Mouse (Mus musculus): ENCODE data around the gene Ankrd55. TPM values are rescaled to one million over a fixed set of nuclear protein-coding genes. Genes with fewer than 3 reads are reported as not detected.

Gene Ankrd55
- polyA plus RNA-seq, 1 experiment: not detected

- H3K4me1 ChIP-seq (ENCODE audit: control insufficient read depth): no peaks in the 10 kb centered on the region; the same call in none of the 2 replicates
- no peak overlapping the region for H3K4me3 ChIP-seq (replicated peaks)
- H3K9me3 ChIP-seq (ENCODE audit: control insufficient read depth, low read length): no peaks in the 10 kb centered on the region
- TF ChIP-seq TAL1 (IDR thresholded peaks at IDR 0.05; ENCODE audit: low read length): no peak
- no peaks in the 10 kb centered on the region for H3K36me3 ChIP-seq (ENCODE audit: control insufficient read depth)
- H3K27me3 ChIP-seq (ENCODE audit: control insufficient read depth): no peaks in the 10 kb centered on the region
Observed at GRCm38 (mm10) chr13:112427521-112427920, 139.3 kb downstream of the Ankrd55 start.

DNA sequence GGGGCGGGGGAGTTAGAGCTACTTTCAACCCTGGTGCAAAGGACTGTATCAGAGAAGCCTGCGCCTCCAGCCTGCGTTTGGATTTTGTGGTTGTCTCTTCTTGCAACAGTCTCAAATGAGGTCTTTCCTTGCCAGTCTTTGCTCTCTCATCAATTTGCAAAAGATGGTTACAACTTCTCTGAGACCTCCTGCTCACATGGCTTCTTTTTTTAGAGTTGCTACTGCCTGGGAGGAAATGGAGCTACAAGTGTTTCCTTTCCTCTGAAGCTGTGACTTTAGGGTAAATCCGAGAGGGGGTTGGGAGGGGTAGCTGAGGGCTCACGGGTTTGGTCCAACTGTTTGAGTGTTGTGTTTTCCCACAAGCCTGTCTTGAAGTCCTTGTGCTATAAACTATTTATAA lies 145.0 kb downstream of the Ankrd55 start:
- Histone ChIP-seq H3K27me3 (ENCODE audit: control insufficient read depth) (peaks cover 2% of the 10 kb centered on the region; the same call in 1 of the 2 replicates), H3K4me3 (replicated peaks) (no peak overlapping the region), H3K4me1 (ENCODE audit: control insufficient read depth) (no peaks in the 10 kb centered on the region), H3K36me3 (ENCODE audit: control insufficient read depth) (no peaks in the 10 kb centered on the region), H3K9me3 (ENCODE audit: control insufficient read depth, low read length) (no peaks in the 10 kb centered on the region)
- TF ChIP-seq TAL1 (IDR thresholded peaks at IDR 0.05; ENCODE audit: low read length) (no peak), GATA1 (IDR thresholded peaks at IDR 0.05; ENCODE audit: low read length) (no peak)

Other genes starting within 250 kb of the Ankrd55 start
- 0.01 TPM in 1 of 2 replicates, not detected in the other for gene Il6st, start 175.6 kb downstream of the Ankrd55 start, polyA plus RNA-seq (2012)

All from erythroblast, embryonic 14.5 days (primary cell).